Mouse (Mus musculus) kidney, postnatal 14 days (tissue): ENCODE results near the gene Ptprg.

Experiments
- DNase-seq: peaks from one replicate; pipeline ENCODE4 v3.0.0; 2022; ENCODE audit warnings: mixed read lengths

Gene Ptprg

GRCm38 (mm10) chr14:12065001-12065400 lies 511.7 kb downstream of the Ptprg start:
- DNase-seq: no peak

- DNase-seq: no peak
Measured at GRCm38 (mm10) chr14:12065736-12066135, 512.4 kb downstream of the Ptprg start.

GRCm38 (mm10) chr14:12069707-12070106 lies 516.4 kb downstream of the Ptprg start:
- no peak for DNase-seq

GRCm38 (mm10) chr14:12070361-12070760 lies 517.0 kb downstream of the Ptprg start:
- no peak for DNase-seq

GRCm38 (mm10) chr14:12070856-12071465 lies 517.6 kb downstream of the Ptprg start:
- no peak for DNase-seq

- DNase-seq: peak; percentile 32
Measured at GRCm38 (mm10) chr14:12072026-12072861, 518.9 kb downstream of the Ptprg start.

GRCm38 (mm10) chr14:12073408-12074107 lies 520.2 kb downstream of the Ptprg start:
- peak; percentile 32 for DNase-seq

- no peak for DNase-seq
Measured at GRCm38 (mm10) chr14:12077193-12077592, 523.9 kb downstream of the Ptprg start.

GRCm38 (mm10) chr14:12079250-12079649 lies 525.9 kb downstream of the Ptprg start:
- DNase-seq: no peak

- DNase-seq: no peak
Measured at GRCm38 (mm10) chr14:12079833-12080401, 526.6 kb downstream of the Ptprg start.

- DNase-seq: peak; percentile 37
Measured at GRCm38 (mm10) chr14:12082131-12082921, 529.0 kb downstream of the Ptprg start.

- DNase-seq: no peak
Measured at GRCm38 (mm10) chr14:12084076-12084475, 530.7 kb downstream of the Ptprg start.

GRCm38 (mm10) chr14:12085078-12085477 lies 531.7 kb downstream of the Ptprg start:
- no peak for DNase-seq

- DNase-seq: no peak
Measured at GRCm38 (mm10) chr14:12086167-12086566, 532.8 kb downstream of the Ptprg start.

GRCm38 (mm10) chr14:12089954-12090353 lies 536.6 kb downstream of the Ptprg start:
- DNase-seq: no peak

GRCm38 (mm10) chr14:12091730-12092129 lies 538.4 kb downstream of the Ptprg start:
- DNase-seq: no peak

- DNase-seq: no peak
Measured at GRCm38 (mm10) chr14:12099390-12100333, 546.3 kb downstream of the Ptprg start.

- DNase-seq: peak; percentile 62
Measured at GRCm38 (mm10) chr14:12102389-12103325, 549.3 kb downstream of the Ptprg start.

- DNase-seq: peak; percentile 34
Measured at GRCm38 (mm10) chr14:12104297-12105155, 551.2 kb downstream of the Ptprg start.
